ENCODE assay signal across 35 mouse cellular contexts in genomic region chr6:128416169-128416568, GRCm38 (mm10). TPM values are rescaled to one million over a fixed set of nuclear protein-coding genes. Genes with fewer than 3 reads are reported as not detected.
"Had no signal": no experiment of that assay in that cellular context is flagged by ENCODE, and none has a peak within 500 bp of the region (broad histone marks: within the 10 kb centered on the region; RNA-seq: fewer than 3 reads in every experiment).

No protein-coding gene starts in this region.

- H3K4me2 ChIP-seq: embryonic facial prominence, embryonic 12.5 days; embryonic facial prominence, embryonic 13.5 days; embryonic facial prominence, embryonic 15.5 days; forebrain, embryonic 12.5 days; forebrain, embryonic 13.5 days; forebrain, embryonic 15.5 days had no signal

- H3K9ac ChIP-seq: embryonic facial prominence, embryonic 12.5 days; embryonic facial prominence, embryonic 13.5 days; embryonic facial prominence, embryonic 15.5 days; forebrain, embryonic 12.5 days; forebrain, embryonic 13.5 days; forebrain, embryonic 15.5 days; forebrain, postnatal 0 days had no signal

- DNase-seq: cerebellum, adult 9-10 months; cerebellum, postnatal 14 days; cerebellum, postnatal 25 days; cerebellum, postnatal 36 days; embryo, embryonic 11 days; forebrain, postnatal 0 days; gastrocnemius, adult 2 months; gastrocnemius, postnatal 10 days; gastrocnemius, postnatal 14 days; gastrocnemius, postnatal 25 days; gastrocnemius, postnatal 36 days; heart, adult 11 months; heart, adult 18-20 months; heart, adult 2 months had no signal

- H3K9me3 ChIP-seq: embryonic facial prominence, embryonic 10.5 days; embryonic facial prominence, embryonic 12.5 days; embryonic facial prominence, embryonic 13.5 days; embryonic facial prominence, embryonic 15.5 days; forebrain, embryonic 10.5 days; forebrain, embryonic 12.5 days; forebrain, embryonic 13.5 days; forebrain, embryonic 15.5 days; heart, embryonic 10.5 days had no signal

- H3K4me3 ChIP-seq: embryonic facial prominence, embryonic 10.5 days; embryonic facial prominence, embryonic 12.5 days; embryonic facial prominence, embryonic 13.5 days; embryonic facial prominence, embryonic 15.5 days; erythroblast, embryonic 14.5 days; forebrain, embryonic 10.5 days; forebrain, embryonic 12.5 days; forebrain, embryonic 13.5 days; forebrain, embryonic 15.5 days; gastrocnemius, adult 2 months; heart, adult 2 months; heart, embryonic 10.5 days had no signal

- ATAC-seq: forebrain, embryonic 13.5 days; forebrain, embryonic 15.5 days; forebrain, embryonic 16.5 days; forebrain, postnatal 0 days had no signal

- H3K27ac ChIP-seq: embryonic facial prominence, embryonic 10.5 days; embryonic facial prominence, embryonic 12.5 days; embryonic facial prominence, embryonic 13.5 days; embryonic facial prominence, embryonic 15.5 days; forebrain, embryonic 10.5 days; forebrain, embryonic 12.5 days; forebrain, embryonic 13.5 days; forebrain, embryonic 15.5 days; gastrocnemius, adult 2 months; heart, adult 2 months; heart, embryonic 10.5 days had no signal

- H3K27me3 ChIP-seq: embryonic facial prominence, embryonic 12.5 days; embryonic facial prominence, embryonic 13.5 days; embryonic facial prominence, embryonic 15.5 days; forebrain, embryonic 12.5 days; forebrain, embryonic 13.5 days; forebrain, embryonic 15.5 days had no signal

- H3K4me1 ChIP-seq: embryonic facial prominence, embryonic 10.5 days; embryonic facial prominence, embryonic 12.5 days; embryonic facial prominence, embryonic 13.5 days; embryonic facial prominence, embryonic 15.5 days; forebrain, embryonic 10.5 days; forebrain, embryonic 12.5 days; forebrain, embryonic 13.5 days; forebrain, embryonic 15.5 days had no signal

RNA-seq across cellular contexts. Expression of gene Nrip2, which starts 17.1 kb away (rescaled TPM):
- total RNA-seq: granulocyte monocyte progenitor cell, adult 5-6 weeks had no signal
- polyA plus RNA-seq: erythroblast, embryonic 14.5 days had no signal

RNA-seq across cellular contexts. Expression of gene Gm44596, which starts 40.9 kb away (rescaled TPM):
- total RNA-seq: common myeloid progenitor, adult 5-6 weeks; forebrain, postnatal 0 days; gastrocnemius, adult 18-20 months; gastrocnemius, adult 2 months; gastrocnemius, adult 8-10 months; gastrocnemius, postnatal 10 days; gastrocnemius, postnatal 14 days; gastrocnemius, postnatal 25 days; gastrocnemius, postnatal 36 days; gastrocnemius, postnatal 4 days; granulocyte monocyte progenitor cell, adult 5-6 weeks; heart, adult 18-20 months; heart, adult 2 months; heart, adult 8-10 months had no signal
- polyA plus RNA-seq: embryonic facial prominence, embryonic 10.5 days; embryonic facial prominence, embryonic 11.5 days; embryonic facial prominence, embryonic 12.5 days; embryonic facial prominence, embryonic 13.5 days; embryonic facial prominence, embryonic 14.5 days; embryonic facial prominence, embryonic 15.5 days; erythroblast, embryonic 14.5 days; forebrain, embryonic 10.5 days; forebrain, embryonic 12.5 days; forebrain, embryonic 13.5 days; forebrain, embryonic 15.5 days; forebrain, embryonic 16.5 days; forebrain, postnatal 0 days; frontal cortex, adult 2 months; gonadal fat pad, adult 2 months; heart, adult 2 months; heart, embryonic 10.5 days had no signal

RNA-seq across cellular contexts. Expression of gene Tex52, which starts 40.9 kb away (rescaled TPM):
- total RNA-seq: common myeloid progenitor, adult 5-6 weeks; forebrain, postnatal 0 days; gastrocnemius, adult 18-20 months; gastrocnemius, adult 2 months; gastrocnemius, adult 8-10 months; gastrocnemius, postnatal 14 days; gastrocnemius, postnatal 25 days; gastrocnemius, postnatal 36 days; granulocyte monocyte progenitor cell, adult 5-6 weeks; heart, adult 18-20 months; heart, adult 2 months; heart, adult 8-10 months had no signal
